Mouse (Mus musculus) embryonic fibroblast, embryonic 13.5 days (primary cell): ENCODE data around the gene Arnt2.

Source experiments
- CTCF ChIP-seq: IDR thresholded peaks from 2 replicates; pipeline ENCODE4 v1.5.1; 2011; ENCODE audit warnings: mild to moderate bottlenecking, control low read depth, low read length, moderate library complexity, borderline replicate concordance; ENCODE audit not compliant: insufficient read depth
- POLR2A ChIP-seq: IDR thresholded peaks from 2 replicates; pipeline ENCODE4 v1.6.1; 2011; ENCODE audit warnings: low read depth, mild to moderate bottlenecking, control low read depth, low read length, moderate library complexity

DNA sequence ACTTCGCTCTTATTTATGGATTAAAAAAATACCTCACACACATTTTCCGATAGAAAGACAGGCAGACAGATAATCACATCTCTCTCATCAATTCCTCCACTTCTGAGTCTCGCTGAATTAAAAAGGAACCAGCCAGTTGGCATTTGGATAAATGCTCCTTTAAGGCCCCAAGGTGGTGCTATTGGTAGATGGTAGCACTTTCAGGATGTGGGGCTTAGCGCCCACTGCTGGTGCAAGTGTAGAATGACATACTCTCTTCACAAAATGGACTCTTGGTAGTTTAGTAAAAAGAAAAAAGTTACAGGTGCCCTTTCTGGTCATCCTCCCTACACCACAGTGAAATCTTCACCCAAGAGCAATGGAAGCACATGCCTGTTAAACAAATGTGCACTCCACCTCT, 37.1 kb upstream of the Arnt2 start:
- TF ChIP-seq POLR2A (no peak), CTCF (peak; percentile 85)
